Mouse (Mus musculus) forebrain, embryonic 12.5 days (tissue): ENCODE measurements around the gene Ttn. TPM values are rescaled to one million over a fixed set of nuclear protein-coding genes. Genes with fewer than 3 reads are reported as not detected.

Source experiments
- ATAC-seq: fragments of 200-750 bp; cut with Nextera tagmentation; 2 replicates; pipeline ENCODE4 v1.8.0; 2017; ENCODE audit warnings: moderate TSS enrichment; ENCODE audit not compliant: low FRiP score
- H3K27ac ChIP-seq: fragments of 300-500 bp; sonication (generic); 2 replicates; pipeline ENCODE4 v1.5.1; 2016; ENCODE audit warnings: mild to moderate bottlenecking
- H3K27me3 ChIP-seq: fragments of 300-500 bp; sonication (generic); 2 replicates; pipeline ENCODE4 v1.6.1; 2016; ENCODE audit warnings: mild to moderate bottlenecking
- H3K36me3 ChIP-seq: fragments of 300-500 bp; sonication (generic); replicated peaks from 2 replicates; pipeline ENCODE4 v1.6.1; 2016; ENCODE audit warnings: mild to moderate bottlenecking
- H3K4me1 ChIP-seq: fragments of 300-500 bp; sonication (generic); 2 replicates; pipeline ENCODE4 v1.6.1; 2016
- H3K4me2 ChIP-seq: fragments of 300-500 bp; sonication (generic); 2 replicates; pipeline ENCODE4 v1.6.1; 2016; ENCODE audit warnings: mild to moderate bottlenecking, moderate library complexity
- H3K4me3 ChIP-seq: fragments of 300-500 bp; sonication (generic); replicated peaks from 2 replicates; pipeline ENCODE4 v1.5.1; 2016; ENCODE audit warnings: mild to moderate bottlenecking
- H3K9ac ChIP-seq: fragments of 300-500 bp; sonication (generic); 2 replicates; pipeline ENCODE4 v1.6.1; 2016; ENCODE audit warnings: mild to moderate bottlenecking
- H3K9me3 ChIP-seq: fragments of 300-500 bp; sonication (generic); 2 replicates; pipeline ENCODE4 v1.6.1; 2016
- WGBS: fragments of 180-500 bp; shearing (Covaris S2); methylation state at CpG from one replicate; pipeline ENCODE4 v1.1.7; 2016; 5-methylcytosine and 5-hydroxymethylcytosine counted together
- polyA plus RNA-seq: library from polyadenylated mRNA; unstranded; fragments of >200 nt; fragmentation: Nextera tagmentation; extraction: Ambion mirVana; gene quantifications from 2 replicates; pipeline ENCODE4 v1.2.1, GENCODE M21; 2016

The Ttn gene
- polyA plus RNA-seq, 1 experiment from 2014 or later = 1.2 TPM

DNA sequence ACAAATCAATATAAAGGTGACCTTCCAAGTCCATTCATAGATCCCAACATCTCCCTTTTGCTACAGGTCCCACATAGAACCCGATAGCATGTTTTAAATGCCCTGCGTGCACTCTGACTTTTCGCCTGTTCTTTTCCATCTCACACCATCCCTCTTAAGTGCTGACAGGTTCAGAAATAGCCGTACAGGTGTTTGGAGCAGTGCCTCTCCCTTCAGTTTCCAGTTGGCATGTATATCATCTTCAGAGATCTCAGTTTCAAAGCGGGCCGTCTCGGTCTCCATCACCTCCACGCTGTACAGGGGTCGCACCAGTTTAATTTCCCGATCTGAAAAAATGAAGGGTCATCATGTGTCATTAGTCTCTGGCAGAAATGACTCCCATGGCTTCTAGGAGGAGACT, 174.0 kb downstream of the Ttn start:
- Histone ChIP-seq H3K4me1 (no peaks in the 10 kb centered on the region), H3K4me3 (no peak overlapping the region), H3K27me3 (no peaks in the 10 kb centered on the region), H3K4me2 (no peak overlapping the region), H3K9me3 (no peaks in the 10 kb centered on the region), H3K36me3 (no peaks in the 10 kb centered on the region), H3K27ac (no peak overlapping the region), H3K9ac (no peak overlapping the region)
- WGBS = 90% methylated on average over 10 of the region's 10 CpGs
- no peak for ATAC-seq

DNA sequence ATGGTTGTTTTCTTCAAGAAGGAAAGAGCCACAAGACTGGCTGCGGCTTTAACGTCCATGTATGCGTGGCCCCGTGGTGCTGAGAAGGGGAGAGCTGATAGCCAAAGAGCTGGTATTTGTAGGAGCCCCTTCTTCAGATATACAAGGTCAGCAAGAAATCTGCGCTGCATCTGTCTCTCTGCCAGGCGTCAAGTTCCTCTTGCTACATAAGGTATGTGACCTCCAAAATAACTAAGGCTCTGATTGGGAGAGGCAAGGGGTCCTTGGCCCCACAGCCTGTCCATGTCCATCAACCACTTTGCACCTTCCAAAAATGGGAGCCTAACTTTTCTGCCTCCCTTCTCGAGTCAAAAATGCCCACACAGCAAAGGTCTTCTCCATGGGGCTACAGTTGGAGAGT, 175.1 kb downstream of the Ttn start:
- 89% methylated on average over 7 of the region's 7 CpGs for WGBS
- no peaks in the 10 kb centered on the region for H3K36me3 ChIP-seq
- H3K4me3 ChIP-seq = no peak overlapping the region
- H3K27ac ChIP-seq = no peak overlapping the region
- no peak for ATAC-seq
- no peak overlapping the region for H3K4me2 ChIP-seq
- no peaks in the 10 kb centered on the region for H3K4me1 ChIP-seq
- no peaks in the 10 kb centered on the region for H3K9me3 ChIP-seq
- H3K9ac ChIP-seq = no peak overlapping the region
- no peaks in the 10 kb centered on the region for H3K27me3 ChIP-seq

DNA sequence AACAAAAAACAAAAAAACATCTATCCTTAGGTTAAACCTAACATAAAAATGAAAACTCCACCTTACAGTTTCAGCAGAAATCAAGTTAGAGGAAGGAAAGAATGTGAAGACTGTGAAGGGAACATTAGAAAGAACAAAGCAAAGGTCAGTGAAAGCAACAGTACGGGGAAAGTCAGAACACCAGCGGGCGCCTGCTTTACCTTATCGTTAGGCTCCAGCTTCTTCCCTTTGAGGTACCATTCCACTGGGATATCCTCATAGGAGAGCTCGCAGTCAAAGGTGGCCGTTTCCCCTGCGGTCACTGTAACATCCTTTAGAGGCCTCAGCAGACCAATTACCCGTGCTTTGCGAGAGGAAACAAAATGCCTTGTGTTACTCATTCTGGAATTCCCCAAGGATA, 175.5 kb downstream of the Ttn start:
- Histone ChIP-seq H3K9me3 (no peaks in the 10 kb centered on the region), H3K4me1 (no peaks in the 10 kb centered on the region), H3K4me3 (no peak overlapping the region), H3K36me3 (no peaks in the 10 kb centered on the region), H3K4me2 (no peak overlapping the region), H3K27me3 (no peaks in the 10 kb centered on the region), H3K9ac (no peak overlapping the region), H3K27ac (no peak overlapping the region)
- ATAC-seq = no peak
- 77% methylated on average over 9 of the region's 9 CpGs for WGBS

DNA sequence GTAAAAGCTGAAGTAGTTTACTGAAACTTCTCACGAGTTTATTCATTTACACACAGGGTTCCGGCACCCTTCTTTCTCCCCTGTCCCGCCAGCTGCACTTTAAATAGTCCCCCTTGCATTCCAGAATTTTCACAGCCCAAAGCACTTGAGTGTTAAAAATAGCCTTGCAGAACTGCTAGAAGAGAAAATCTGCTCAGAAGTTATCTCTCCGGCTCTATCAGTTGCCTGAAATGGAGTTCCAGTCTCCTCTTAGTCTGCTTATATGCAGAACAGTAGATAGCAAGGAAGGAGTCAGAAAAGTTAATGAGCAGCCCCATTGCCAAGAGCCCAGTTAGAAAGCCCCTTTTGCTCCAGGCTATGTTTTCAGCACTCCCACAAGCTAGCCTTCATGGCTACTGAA, 176.0 kb downstream of the Ttn start:
- WGBS = 74% methylated on average over 4 of the region's 4 CpGs
- Histone ChIP-seq H3K9ac (no peak overlapping the region), H3K27me3 (no peaks in the 10 kb centered on the region), H3K4me3 (no peak overlapping the region), H3K36me3 (no peaks in the 10 kb centered on the region), H3K4me2 (no peak overlapping the region), H3K27ac (no peak overlapping the region), H3K4me1 (no peaks in the 10 kb centered on the region), H3K9me3 (no peaks in the 10 kb centered on the region)
- ATAC-seq = no peak

DNA sequence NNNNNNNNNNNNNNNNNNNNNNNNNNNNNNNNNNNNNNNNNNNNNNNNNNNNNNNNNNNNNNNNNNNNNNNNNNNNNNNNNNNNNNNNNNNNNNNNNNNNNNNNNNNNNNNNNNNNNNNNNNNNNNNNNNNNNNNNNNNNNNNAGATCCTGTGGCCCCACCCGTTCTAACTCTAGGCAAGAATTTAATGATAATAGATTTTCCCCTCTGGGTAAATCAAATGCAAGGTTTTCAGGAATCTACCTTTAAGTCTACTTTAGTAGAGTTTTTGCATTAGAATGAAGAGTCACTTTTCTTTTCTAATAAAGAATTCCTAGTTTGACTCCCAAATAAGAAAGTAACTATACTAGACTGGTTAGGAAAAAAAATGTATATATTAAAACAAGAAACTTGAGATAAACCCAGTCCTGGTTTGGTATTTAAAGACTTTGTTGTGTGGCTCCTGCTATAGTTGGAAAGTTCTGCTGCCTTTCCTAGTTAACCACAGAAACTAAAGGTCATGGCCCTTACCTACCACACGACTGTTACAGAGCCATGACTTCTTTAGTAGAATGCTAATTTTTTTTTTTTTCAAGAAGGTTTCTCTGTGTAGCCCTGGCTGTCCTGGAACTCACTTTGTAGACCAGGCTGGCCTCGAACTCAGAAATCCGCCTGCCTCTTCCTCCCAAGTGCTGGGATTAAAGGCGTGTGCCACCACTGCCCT, 177.0 kb downstream of the Ttn start:
- no peak overlapping the region for H3K27ac ChIP-seq
- 66% methylated on average over 5 of the region's 5 CpGs for WGBS
- no peaks in the 10 kb centered on the region for H3K4me1 ChIP-seq
- H3K4me2 ChIP-seq = no peak overlapping the region
- no peaks in the 10 kb centered on the region for H3K36me3 ChIP-seq
- no peaks in the 10 kb centered on the region for H3K27me3 ChIP-seq
- no peak overlapping the region for H3K9ac ChIP-seq
- no peak for ATAC-seq
- H3K9me3 ChIP-seq = no peaks in the 10 kb centered on the region
- H3K4me3 ChIP-seq = no peak overlapping the region

DNA sequence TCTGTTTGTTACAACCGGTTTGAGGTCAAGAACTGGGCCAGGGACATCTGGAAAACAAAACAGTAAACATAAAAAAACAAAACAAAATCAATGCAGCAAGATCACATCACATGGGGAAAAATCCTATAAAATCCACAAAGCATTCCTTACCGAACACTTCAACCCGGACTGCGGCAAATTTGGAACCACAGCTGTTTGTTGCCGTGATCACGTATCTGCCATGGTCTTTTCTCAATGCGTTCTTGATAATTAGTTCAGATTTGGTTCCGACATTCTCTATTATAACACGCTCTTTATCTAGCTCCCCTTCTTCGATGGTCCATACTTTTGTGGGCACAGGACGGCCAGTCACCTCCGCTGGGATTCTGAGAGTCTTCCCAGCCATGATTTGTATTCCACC, 198.2 kb downstream of the Ttn start:
- Histone ChIP-seq H3K9me3 (no peaks in the 10 kb centered on the region), H3K4me2 (no peak overlapping the region), H3K4me3 (no peak overlapping the region), H3K27ac (no peak overlapping the region), H3K27me3 (no peaks in the 10 kb centered on the region), H3K4me1 (no peaks in the 10 kb centered on the region), H3K36me3 (no peaks in the 10 kb centered on the region), H3K9ac (no peak overlapping the region)
- WGBS = 96% methylated on average over 12 of the region's 12 CpGs
- ATAC-seq = no peak

DNA sequence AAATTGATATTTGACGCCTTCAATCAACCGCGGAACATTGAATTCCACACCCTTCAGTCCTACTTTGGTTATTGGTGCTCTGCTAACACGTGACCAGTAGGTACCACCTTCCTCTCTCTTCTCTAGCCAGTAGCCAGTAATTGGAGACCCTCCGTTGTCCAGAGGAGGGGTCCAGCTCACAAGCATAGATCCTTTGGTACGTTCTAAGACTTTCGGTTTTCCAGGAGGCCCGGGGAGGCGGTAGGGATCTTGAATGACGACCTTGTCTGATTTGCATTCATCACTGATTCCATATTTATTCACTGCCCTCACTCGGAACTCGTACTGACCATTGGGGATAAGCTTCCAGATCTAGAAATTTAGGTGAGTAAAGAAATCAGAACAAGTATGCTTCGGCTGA, 201.6 kb downstream of the Ttn start:
- no peaks in the 10 kb centered on the region for H3K27me3 ChIP-seq
- WGBS = 94% methylated on average over 13 of the region's 13 CpGs

DNA sequence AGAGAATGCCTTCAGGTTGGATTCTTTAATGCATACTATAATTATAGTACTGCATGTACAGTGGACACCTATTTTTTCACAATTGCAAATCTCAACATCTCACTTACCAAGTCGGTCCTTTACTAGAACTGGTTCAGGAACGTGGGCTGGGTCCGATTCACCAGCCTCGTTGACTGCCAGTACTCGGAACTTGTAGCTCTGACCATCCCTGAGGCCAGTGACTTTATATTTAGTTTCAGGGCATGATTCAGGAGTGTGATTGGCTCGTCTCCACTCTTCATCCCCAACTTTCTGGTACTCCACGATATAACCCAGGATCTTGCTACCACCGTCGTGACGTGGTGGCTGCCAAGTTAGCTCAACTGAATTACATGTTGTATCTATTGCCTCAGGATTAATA, 212.5 kb downstream of the Ttn start:
- H3K4me1 ChIP-seq = no peaks in the 10 kb centered on the region
- no peak for ATAC-seq
- no peak overlapping the region for H3K9ac ChIP-seq
- no peak overlapping the region for H3K4me3 ChIP-seq
- no peaks in the 10 kb centered on the region for H3K27me3 ChIP-seq
- peaks cover 7% of the 10 kb centered on the region; the same call in 1 of the 2 replicates for H3K9me3 ChIP-seq
- H3K27ac ChIP-seq = no peak overlapping the region
- H3K4me2 ChIP-seq = no peak overlapping the region
- WGBS = 93% methylated on average over 10 of the region's 10 CpGs
- H3K36me3 ChIP-seq = no peaks in the 10 kb centered on the region

More for the DNA sequence above, 201.6 kb downstream of the Ttn start:
- Histone ChIP-seq H3K4me2 (no peak overlapping the region), H3K4me3 (no peak overlapping the region), H3K9me3 (no peaks in the 10 kb centered on the region), H3K27ac (no peak overlapping the region), H3K36me3 (no peaks in the 10 kb centered on the region), H3K4me1 (no peaks in the 10 kb centered on the region), H3K9ac (no peak overlapping the region)
- ATAC-seq = no peak

DNA sequence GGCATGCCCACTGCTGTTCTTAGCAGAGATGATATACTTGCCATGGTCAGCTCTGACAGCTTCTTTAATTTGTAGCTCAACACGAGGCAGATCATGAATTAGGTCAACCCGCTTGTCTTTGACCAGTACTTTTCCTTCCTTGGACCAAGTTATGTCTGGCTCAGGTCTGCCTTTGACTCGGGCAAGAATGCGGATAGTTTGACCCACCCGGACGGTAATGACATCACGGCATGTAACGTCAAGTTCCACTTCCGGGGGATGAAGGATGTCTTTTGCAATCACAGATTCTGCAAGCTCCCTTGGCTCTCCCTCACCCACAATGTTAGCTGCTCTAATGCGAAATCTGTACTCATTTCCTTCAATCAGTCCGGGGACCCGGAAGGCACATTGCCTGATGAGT, 215.1 kb downstream of the Ttn start:
- WGBS = 95% methylated on average over 12 of the region's 12 CpGs

DNA sequence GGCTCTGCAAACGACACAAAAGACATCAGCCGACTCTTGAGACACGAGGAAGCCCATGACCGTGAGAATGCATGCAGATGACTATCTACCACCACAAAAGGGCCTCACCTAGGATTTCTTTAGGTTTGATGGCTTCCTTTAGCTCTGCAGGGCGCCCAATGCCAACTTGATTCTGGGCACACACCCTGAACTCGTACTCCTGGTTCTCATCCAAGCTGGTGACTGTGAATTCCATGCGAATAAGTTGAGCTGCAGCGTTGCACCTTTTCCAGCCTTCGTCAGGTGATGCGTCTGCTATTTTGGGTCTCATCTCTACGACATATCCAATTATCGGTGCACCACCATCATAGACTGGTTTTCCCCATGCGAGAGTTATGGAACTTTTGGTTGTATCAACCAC, 217.8 kb downstream of the Ttn start:
- no peaks in the 10 kb centered on the region for H3K27me3 ChIP-seq
- H3K9me3 ChIP-seq = peaks cover 7% of the 10 kb centered on the region; the same call in 1 of the 2 replicates
- no peak overlapping the region for H3K27ac ChIP-seq
- no peak for ATAC-seq
- no peaks in the 10 kb centered on the region for H3K4me1 ChIP-seq
- H3K9ac ChIP-seq = no peak overlapping the region
- H3K4me3 ChIP-seq = no peak overlapping the region
- H3K36me3 ChIP-seq = no peaks in the 10 kb centered on the region
- no peak overlapping the region for H3K4me2 ChIP-seq
- WGBS = 94% methylated on average over 13 of the region's 13 CpGs

More for the DNA sequence above, 215.1 kb downstream of the Ttn start:
- Histone ChIP-seq H3K9me3 (peaks cover 7% of the 10 kb centered on the region; the same call in 1 of the 2 replicates), H3K4me1 (no peaks in the 10 kb centered on the region), H3K36me3 (no peaks in the 10 kb centered on the region), H3K9ac (no peak overlapping the region), H3K4me2 (no peak overlapping the region), H3K27ac (no peak overlapping the region), H3K4me3 (no peak overlapping the region), H3K27me3 (no peaks in the 10 kb centered on the region)
- no peak for ATAC-seq

DNA sequence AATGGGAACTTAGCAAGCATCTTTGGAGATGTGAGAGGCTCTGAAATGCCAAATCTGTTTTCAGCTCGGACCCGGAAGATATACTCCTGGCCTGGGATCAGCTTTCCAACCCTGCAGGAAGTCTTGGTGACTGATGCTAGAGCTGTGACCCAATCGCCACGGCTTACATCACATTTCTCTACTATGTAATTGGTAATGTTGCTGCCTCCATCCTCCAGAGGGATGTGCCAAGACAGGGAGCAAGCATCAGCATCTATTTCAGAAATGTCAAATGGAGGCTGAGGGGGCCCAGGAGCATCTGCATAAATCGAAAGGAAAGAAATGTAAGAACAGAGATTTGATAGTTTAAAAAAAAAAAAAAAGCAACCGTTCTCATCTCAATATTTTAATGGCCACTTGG, 220.2 kb downstream of the Ttn start:
- no peaks in the 10 kb centered on the region for H3K36me3 ChIP-seq
- no peaks in the 10 kb centered on the region for H3K27me3 ChIP-seq
- no peak overlapping the region for H3K4me3 ChIP-seq
- 96% methylated on average over 6 of the region's 6 CpGs for WGBS
- H3K9ac ChIP-seq = no peak overlapping the region
- ATAC-seq = no peak
- H3K4me1 ChIP-seq = no peaks in the 10 kb centered on the region
- peaks cover 18% of the 10 kb centered on the region for H3K9me3 ChIP-seq
- H3K4me2 ChIP-seq = no peak overlapping the region
- H3K27ac ChIP-seq = no peak overlapping the region

DNA sequence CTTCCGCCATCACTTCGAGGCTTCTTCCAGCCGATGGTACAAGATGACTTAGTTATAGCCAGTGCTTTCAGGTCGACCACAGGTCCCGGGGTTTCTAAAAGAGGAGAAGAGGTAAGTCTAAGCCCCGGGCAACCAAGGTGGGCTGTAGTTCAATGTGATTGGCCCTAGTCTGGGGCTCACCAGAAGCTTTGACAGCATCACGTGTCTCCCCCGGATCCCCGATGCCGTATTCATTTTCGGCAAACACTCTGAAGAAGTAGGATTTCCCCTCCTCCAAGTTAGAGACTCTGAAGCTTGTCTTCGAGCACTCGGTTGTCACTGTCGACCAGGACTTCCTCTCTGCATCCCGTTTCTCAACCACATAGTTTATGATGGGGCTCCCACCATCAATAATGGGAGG, 225.9 kb downstream of the Ttn start:
- Histone ChIP-seq H3K4me3 (no peak overlapping the region), H3K4me1 (no peaks in the 10 kb centered on the region), H3K36me3 (no peaks in the 10 kb centered on the region), H3K27me3 (no peaks in the 10 kb centered on the region), H3K4me2 (no peak overlapping the region), H3K9ac (no peak overlapping the region), H3K27ac (no peak overlapping the region), H3K9me3 (peaks cover 11% of the 10 kb centered on the region)
- ATAC-seq = no peak
- 93% methylated on average over 15 of the region's 15 CpGs for WGBS

DNA sequence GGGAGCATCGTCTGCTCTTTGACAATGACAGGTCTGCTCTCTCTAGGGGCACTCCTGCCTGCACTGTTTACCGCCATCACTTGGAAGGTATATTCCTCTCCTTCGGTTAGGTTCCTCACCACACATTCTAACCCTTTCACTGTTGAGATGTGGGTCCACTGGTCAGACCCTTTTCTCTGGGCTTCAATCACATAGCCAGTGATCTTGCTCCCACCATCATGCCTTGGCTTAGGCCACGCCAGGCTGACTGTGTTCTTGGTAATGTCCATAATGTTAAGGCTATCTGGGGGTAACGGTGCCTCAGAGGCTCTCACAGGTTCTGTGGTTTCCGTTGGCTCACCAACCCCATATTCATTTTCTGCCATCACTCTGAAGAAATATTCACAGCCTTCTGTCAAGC, 230.4 kb downstream of the Ttn start:
- H3K4me2 ChIP-seq = no peak overlapping the region
- no peaks in the 10 kb centered on the region for H3K36me3 ChIP-seq
- WGBS = 96% methylated on average over 6 of the region's 6 CpGs
- H3K27ac ChIP-seq = no peak overlapping the region
- H3K9me3 ChIP-seq = no peaks in the 10 kb centered on the region
- no peak for ATAC-seq
- H3K27me3 ChIP-seq = no peaks in the 10 kb centered on the region
- no peak overlapping the region for H3K9ac ChIP-seq
- no peaks in the 10 kb centered on the region for H3K4me1 ChIP-seq
- H3K4me3 ChIP-seq = no peak overlapping the region
